Mouse (Mus musculus) MEL (cell line): ENCODE data around the gene Poldip2. TPM values are rescaled to one million over a fixed set of nuclear protein-coding genes. Genes with fewer than 3 reads are reported as not detected.

Source experiments
- DNase-seq: peaks from one replicate; pipeline ENCODE4 v3.0.0; 2011; ENCODE audit warnings: low read depth, low spot score
- H3K27ac ChIP-seq: 2 replicates; pipeline ENCODE4 v1.5.1; 2012; ENCODE audit warnings: low read depth, mild to moderate bottlenecking, control low read depth, low read length, moderate library complexity; ENCODE audit not compliant: control insufficient read depth
- H3K27me3 ChIP-seq, 2 experiments: fragments of 150-350 bp in 1 of 2; sonication (generic) in 1 of 2; 2 replicates each; pipeline ENCODE4 v1.6.1; 2012; ENCODE audit warnings: low read length in 2 of 2, mild to moderate bottlenecking in 2 of 2, improper control_type of control experiment in 1 of 2, moderate library complexity in 1 of 2; ENCODE audit not compliant: insufficient read depth in 2 of 2, control insufficient read depth in 1 of 2
- H3K36me3 ChIP-seq, 2 experiments: 2 replicates each; pipeline ENCODE4 v1.6.1; 2012 to 2014; ENCODE audit warnings: low read length in 2 of 2, improper control_type of control experiment in 1 of 2, inconsistent platforms in 1 of 2, mild to moderate bottlenecking in 1 of 2; ENCODE audit not compliant: insufficient read depth in 2 of 2, control insufficient read depth in 1 of 2
- H3K4me1 ChIP-seq, 2 experiments: fragments of 150-350 bp in 1 of 2; sonication (generic) in 1 of 2; 2 replicates each; pipeline ENCODE4 v1.6.1; 2012; ENCODE audit warnings: low read length in 2 of 2, improper control_type of control experiment in 1 of 2, mild to moderate bottlenecking in 1 of 2; ENCODE audit not compliant: insufficient read depth in 2 of 2, control insufficient read depth in 1 of 2
- H3K4me3 ChIP-seq, 2 experiments: fragments of 150-350 bp in 1 of 2; sonication (generic) in 1 of 2; 2 replicates each; pipeline ENCODE4 v1.5.1; 2012; ENCODE audit warnings: low read depth in 2 of 2, low read length in 2 of 2, mild to moderate bottlenecking in 2 of 2, moderate library complexity in 2 of 2, control low read depth in 1 of 2, improper control_type of control experiment in 1 of 2; ENCODE audit not compliant: control insufficient read depth in 1 of 2, insufficient read depth in 1 of 2
- H3K79me2 ChIP-seq: 2 replicates; pipeline ENCODE4 v1.6.1; 2012; ENCODE audit warnings: mild to moderate bottlenecking, low read length, moderate library complexity; ENCODE audit not compliant: control insufficient read depth, poor library complexity, insufficient read depth
- H3K9ac ChIP-seq: 2 replicates; pipeline ENCODE4 v1.6.1; 2012; ENCODE audit warnings: low read depth, mild to moderate bottlenecking, control low read depth, low read length, moderate library complexity; ENCODE audit not compliant: control insufficient read depth, poor library complexity, severe bottlenecking
- H3K9me3 ChIP-seq: fragments of 150-350 bp; sonication (generic); replicated peaks from 2 replicates; pipeline ENCODE4 v1.6.1; 2012; ENCODE audit warnings: mild to moderate bottlenecking, low read length, improper control_type of control experiment, moderate library complexity; ENCODE audit not compliant: insufficient read depth
- BHLHE40 ChIP-seq: IDR thresholded peaks from 2 replicates; pipeline ENCODE4 v1.6.1; 2012; ENCODE audit warnings: low read depth, mild to moderate bottlenecking, inconsistent platforms, low read length, improper control_type of control experiment, borderline replicate concordance
- CHD1 ChIP-seq: IDR thresholded peaks from 2 replicates; pipeline ENCODE4 v1.6.1; 2012; ENCODE audit warnings: low read depth, mild to moderate bottlenecking, inconsistent platforms, low read length, improper control_type of control experiment
- CHD2 ChIP-seq: IDR thresholded peaks from 2 replicates; pipeline ENCODE4 v1.6.1; 2011; ENCODE audit warnings: low read length, improper control_type of control experiment
- CTCF ChIP-seq, 3 experiments: IDR thresholded peaks in 2 of 3; conservative IDR thresholded peaks in 1 of 3; 2 replicates each; pipeline ENCODE4 v1.5.1; 2011 to 2012; ENCODE audit warnings: low read length in 3 of 3, low read depth in 2 of 3, mild to moderate bottlenecking in 2 of 3, improper control_type of control experiment in 1 of 3, inconsistent platforms in 1 of 3, mixed read lengths in 1 of 3, moderate library complexity in 1 of 3; ENCODE audit not compliant: control insufficient read depth in 1 of 3, insufficient read depth in 1 of 3, poor library complexity in 1 of 3, severe bottlenecking in 1 of 3
- E2F4 ChIP-seq: IDR thresholded peaks from 2 replicates; pipeline ENCODE4 v1.6.1; 2011; ENCODE audit warnings: low read depth, low read length, improper control_type of control experiment, borderline replicate concordance
- ELF1 ChIP-seq: IDR thresholded peaks from 2 replicates; pipeline ENCODE4 v1.6.1; 2014; ENCODE audit warnings: low read depth, mild to moderate bottlenecking, inconsistent platforms, low read length, improper control_type of control experiment, moderate library complexity
- EP300 ChIP-seq, 2 experiments: IDR thresholded peaks; 2 replicates each; pipeline ENCODE4 v1.6.1; 2011; ENCODE audit warnings: improper control_type of control experiment in 2 of 2, low read length in 2 of 2, low read depth in 1 of 2, mild to moderate bottlenecking in 1 of 2
- ETS1 ChIP-seq: IDR thresholded peaks from 2 replicates; pipeline ENCODE4 v1.6.1; 2012; ENCODE audit warnings: low read depth, mild to moderate bottlenecking, inconsistent platforms, low read length, improper control_type of control experiment, moderate library complexity
- GABPA ChIP-seq: IDR thresholded peaks from 2 replicates; pipeline ENCODE4 v1.6.1; 2012; ENCODE audit warnings: low read depth, mild to moderate bottlenecking, inconsistent platforms, low read length, improper control_type of control experiment, moderate library complexity
- GATA1 ChIP-seq: IDR thresholded peaks from 2 replicates; pipeline ENCODE4 v1.6.1; 2011; ENCODE audit warnings: low read depth, low read length, improper control_type of control experiment
- HCFC1 ChIP-seq: IDR thresholded peaks from 2 replicates; pipeline ENCODE4 v1.6.1; 2012; ENCODE audit warnings: low read depth, mild to moderate bottlenecking, inconsistent platforms, low read length, improper control_type of control experiment, moderate library complexity
- JUND ChIP-seq: IDR thresholded peaks from 2 replicates; pipeline ENCODE4 v1.6.1; 2011; ENCODE audit warnings: low read depth, mild to moderate bottlenecking, improper control_type of control experiment, low read length
- KAT2A ChIP-seq: conservative IDR thresholded peaks from 2 replicates; pipeline ENCODE4 v1.6.1; 2012; ENCODE audit warnings: low read depth, low read length, improper control_type of control experiment, inconsistent platforms
- MAX ChIP-seq: IDR thresholded peaks from 2 replicates; pipeline ENCODE4 v1.6.1; 2011; ENCODE audit warnings: low read length, improper control_type of control experiment
- MAZ ChIP-seq: IDR thresholded peaks from 2 replicates; pipeline ENCODE4 v1.6.1; 2012; ENCODE audit warnings: low read depth, mild to moderate bottlenecking, inconsistent platforms, low read length, improper control_type of control experiment
- MEF2A ChIP-seq: IDR thresholded peaks from 2 replicates; pipeline ENCODE4 v1.6.1; 2014; ENCODE audit warnings: low read depth, mild to moderate bottlenecking, inconsistent platforms, low read length, improper control_type of control experiment; ENCODE audit not compliant: poor library complexity, insufficient replicate concordance, severe bottlenecking; ENCODE audit errors: extremely low read depth
- MXI1 ChIP-seq: IDR thresholded peaks from 2 replicates; pipeline ENCODE4 v1.6.1; 2011; ENCODE audit warnings: mild to moderate bottlenecking, low read depth, low read length, improper control_type of control experiment
- MYB ChIP-seq: IDR thresholded peaks from 2 replicates; pipeline ENCODE4 v1.6.1; 2011; ENCODE audit warnings: mild to moderate bottlenecking, low read depth, low read length, improper control_type of control experiment
- NELFE ChIP-seq: IDR thresholded peaks from 2 replicates; pipeline ENCODE4 v1.6.1; 2011; ENCODE audit warnings: low read depth, low read length, improper control_type of control experiment
- NRF1 ChIP-seq: IDR thresholded peaks from 2 replicates; pipeline ENCODE4 v1.6.1; 2014; ENCODE audit warnings: low read depth, mild to moderate bottlenecking, inconsistent platforms, low read length, improper control_type of control experiment, moderate library complexity; ENCODE audit not compliant: poor library complexity, insufficient read depth, severe bottlenecking
- POLR2A ChIP-seq, 2 experiments: IDR thresholded peaks; 2 replicates each; pipeline ENCODE4 v1.6.1; 2011 to 2012; ENCODE audit warnings: low read length in 2 of 2, mild to moderate bottlenecking in 2 of 2, control low read depth in 1 of 2, improper control_type of control experiment in 1 of 2, low read depth in 1 of 2, moderate library complexity in 1 of 2; ENCODE audit not compliant: control insufficient read depth in 1 of 2, insufficient read depth in 1 of 2, poor library complexity in 1 of 2
- POLR2AphosphoS2 ChIP-seq: IDR thresholded peaks from 2 replicates; pipeline ENCODE4 v1.6.1; 2011; ENCODE audit warnings: low read length, improper control_type of control experiment
- POLR2AphosphoS5 ChIP-seq: IDR thresholded peaks from 2 replicates; pipeline ENCODE4 v1.6.1; 2012; ENCODE audit warnings: low read depth, borderline replicate concordance, mild to moderate bottlenecking, inconsistent platforms, low read length, moderate library complexity, mixed read lengths
- RCOR1 ChIP-seq: IDR thresholded peaks from 2 replicates; pipeline ENCODE4 v1.6.1; 2012; ENCODE audit warnings: low read depth, mild to moderate bottlenecking, inconsistent platforms, low read length, improper control_type of control experiment
- SIN3A ChIP-seq: IDR thresholded peaks from 2 replicates; pipeline ENCODE4 v1.6.1; 2012; ENCODE audit warnings: low read length, improper control_type of control experiment, inconsistent platforms
- SMC3 ChIP-seq: IDR thresholded peaks from 2 replicates; pipeline ENCODE4 v1.6.1; 2011; ENCODE audit warnings: low read depth, low read length, improper control_type of control experiment
- TBP ChIP-seq: IDR thresholded peaks from 2 replicates; pipeline ENCODE4 v1.8.0; 2011; ENCODE audit warnings: low read depth, low read length, improper control_type of control experiment
- TCF12 ChIP-seq: IDR thresholded peaks from 2 replicates; pipeline ENCODE4 v1.6.1; 2014; ENCODE audit warnings: low read depth, mild to moderate bottlenecking, inconsistent platforms, low read length, improper control_type of control experiment, moderate library complexity
- UBTF ChIP-seq: IDR thresholded peaks from 2 replicates; pipeline ENCODE4 v1.6.1; 2012; ENCODE audit warnings: low read depth, mild to moderate bottlenecking, inconsistent platforms, low read length, improper control_type of control experiment, moderate library complexity, borderline replicate concordance; ENCODE audit not compliant: insufficient read depth
- USF1 ChIP-seq: IDR thresholded peaks from 2 replicates; pipeline ENCODE4 v1.6.1; 2014; ENCODE audit warnings: low read depth, mild to moderate bottlenecking, inconsistent platforms, low read length, improper control_type of control experiment, moderate library complexity
- USF2 ChIP-seq, 2 experiments: IDR thresholded peaks; 2 replicates each; pipeline ENCODE4 v1.6.1; 2011 to 2012; ENCODE audit warnings: improper control_type of control experiment in 2 of 2, low read length in 2 of 2, borderline replicate concordance in 1 of 2, inconsistent platforms in 1 of 2, low read depth in 1 of 2, mild to moderate bottlenecking in 1 of 2; ENCODE audit not compliant: insufficient read depth in 1 of 2
- ZC3H11A ChIP-seq: IDR thresholded peaks from 2 replicates; pipeline ENCODE4 v1.6.1; 2012; ENCODE audit warnings: low read depth, mild to moderate bottlenecking, inconsistent platforms, low read length, improper control_type of control experiment
- ZKSCAN1 ChIP-seq: IDR thresholded peaks from 2 replicates; pipeline ENCODE4 v1.6.1; 2012; ENCODE audit warnings: low read depth, mild to moderate bottlenecking, inconsistent platforms, low read length, improper control_type of control experiment, moderate library complexity
- ZMIZ1 ChIP-seq: IDR thresholded peaks from 2 replicates; pipeline ENCODE4 v1.6.1; 2012; ENCODE audit warnings: low read depth, mild to moderate bottlenecking, inconsistent platforms, low read length, improper control_type of control experiment, moderate library complexity
- polyA plus RNA-seq, 2 experiments: library from polyadenylated mRNA; stranded (reverse) in 1 of 2; unstranded in 1 of 2; fragments of >175 nt in 1 of 2; fragments of >200 nt in 1 of 2; gene quantifications; 2 replicates each; pipeline versions ENCODE4 v1.2.1 to v1.2.4; 2012; ENCODE audit warnings: low replicate concordance in 2 of 2, low read depth in 1 of 2; ENCODE audit not compliant: insufficient read length in 2 of 2, insufficient read depth in 1 of 2, missing spikeins in 1 of 2
- total RNA-seq: library from RNA; depleted of rRNA; stranded (reverse); fragments of 300-350 nt; gene quantifications from 2 replicates; pipeline ENCODE4 v1.2.3, GENCODE M21; 2012

Poldip2 gene
- total and polyA plus RNA-seq, 3 experiments = 166 to 260 (median 182) TPM

- H3K4me3 ChIP-seq = peak within 1 kb of the TSS; percentile 65 to 80
- peak within 1 kb of the TSS; percentile 69 for H3K9ac ChIP-seq
- no peaks in the 10 kb centered on the region for H3K79me2 ChIP-seq
- H3K27ac ChIP-seq = peak within 1 kb of the TSS; percentile 43; the same call in 1 of the 2 replicates
- peak; percentile 99 for DNase-seq
- peaks cover 0 to 18% of the 10 kb centered on the region in 2 experiments; a peak in 2 of 4 replicates for H3K4me1 ChIP-seq
- H3K27me3 ChIP-seq = peaks cover 0 to 1% of the 10 kb centered on the region in 2 experiments; a peak in 3 of 4 replicates
- H3K36me3 ChIP-seq = peaks cover 0 to 7% of the 10 kb centered on the region in 2 experiments; a peak in 1 of 4 replicates
- H3K9me3 ChIP-seq = no peaks in the 10 kb centered on the region
- TF ChIP-seq ZC3H11A (no peak), TBP (peak; percentile 78), SMC3 (no peak; the same call in 1 of the 2 replicates), MAZ (peak; percentile 31; the same call in 1 of the 2 replicates), CHD1 (no peak), ETS1 (no peak; the same call in 1 of the 2 replicates), NELFE (peak; percentile 88), KAT2A (0 out of 2 replicates have a peak, but pooled peaks have one; percentile 15), USF2 (IDR thresholded peaks at IDR 0.05; ENCODE audit: borderline replicate concordance in 1 of 2, insufficient read depth in 1 of 2, low read depth in 1 of 2, low read length in 2 of 2) (no peak), ZMIZ1 (peak; percentile 84), POLR2AphosphoS2 (peak; percentile 68; the same call in 1 of the 2 replicates), MEF2A (no peak), SIN3A (peak; percentile 76; the same call in 1 of the 2 replicates), USF1 (0 out of 2 replicates have a peak, but pooled peaks have one; percentile 28), GABPA (no peak), NRF1 (peak; percentile 97), EP300 (IDR thresholded peaks at IDR 0.05; ENCODE audit: low read depth in 1 of 2, low read length in 2 of 2) (no peak), BHLHE40 (no peak), POLR2AphosphoS5 (no peak), ELF1 (no peak), E2F4 (no peak), UBTF (no peak), CTCF (IDR thresholded peaks at IDR 0.05 in 2 of 3, conservative IDR thresholded peaks at IDR 0.05 in 1 of 3; ENCODE audit: control insufficient read depth in 1 of 3, insufficient read depth in 1 of 3, low read depth in 2 of 3, low read length in 3 of 3, poor library complexity in 1 of 3, severe bottlenecking in 1 of 3) (no peak), CHD2 (no peak), TCF12 (peak; percentile 63; the same call in 1 of the 2 replicates), MAX (peak; percentile 63), JUND (no peak), MYB (no peak), RCOR1 (peak; percentile 22; the same call in 1 of the 2 replicates), HCFC1 (peak; percentile 52), MXI1 (peak; percentile 70; the same call in 1 of the 2 replicates), POLR2A (IDR thresholded peaks at IDR 0.05; ENCODE audit: control insufficient read depth in 1 of 2, insufficient read depth in 1 of 2, low read depth in 1 of 2, low read length in 2 of 2, poor library complexity in 1 of 2) (peak; percentile 58 to 91; a peak in 3 of 4 replicates), GATA1 (no peak), ZKSCAN1 (no peak)
These were observed 14.2 kb upstream of the Poldip2 start, which contains the start of gene Sarm1 for GRCm38 (mm10) chr11:78497544-78498522. Gene Sarm1 (minus strand): TSS chr11:78497754.
